ENCODE assay signal across 21 mouse cellular contexts in the genomic region with DNA sequence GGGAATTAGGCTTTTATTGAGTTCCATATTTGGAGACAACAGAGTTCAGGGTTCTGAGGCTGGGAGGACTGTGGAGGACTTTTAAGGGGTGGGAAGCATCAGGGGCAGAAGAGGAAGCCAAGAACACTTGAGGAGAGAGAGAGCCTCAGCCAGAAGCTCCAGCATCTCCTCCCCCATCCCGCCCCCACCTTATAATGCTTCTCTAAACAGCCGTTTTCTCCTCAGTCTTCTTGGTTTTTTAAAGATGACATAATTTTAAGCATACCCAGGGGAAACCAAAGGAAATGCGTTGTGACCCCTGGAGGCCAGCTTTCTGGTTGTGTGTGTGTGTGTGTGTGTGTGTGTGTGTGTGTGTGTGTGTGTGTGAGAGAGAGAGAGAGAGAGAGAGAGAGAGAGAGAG. TPM values are rescaled to one million over a fixed set of nuclear protein-coding genes. Genes with fewer than 3 reads are reported as not detected.
A peak's percentile ranks its signal among the peaks of the same experiment; 100 is the strongest.
DNase-seq lines count a peak whose midpoint lies in the region; ATAC-seq and TF ChIP-seq lines count a peak whose summit lies in the region.
"Had no signal": no experiment of that assay in that cellular context is flagged by ENCODE, and none has a peak within 500 bp of the region (broad histone marks: within the 10 kb centered on the region; RNA-seq: fewer than 3 reads in every experiment).

No protein-coding gene starts in this region.

- no peak for TF ChIP-seq CTCF in layer of hippocampus, adult 2 months (conservative IDR thresholded peaks at IDR 0.05)
- no peak for TF ChIP-seq CTCF in heart, postnatal 0 days (IDR thresholded peaks at IDR 0.05; ENCODE audit: low read depth)

- 30% methylated on average over 3 of the region's 3 CpGs for WGBS in heart, postnatal 0 days
- 36% methylated on average over 3 of the region's 3 CpGs for WGBS in stomach, embryonic 15.5 days

- no peak for ATAC-seq in heart, postnatal 0 days (ENCODE audit: insufficient read depth, low read depth)
- ATAC-seq in stomach, embryonic 15.5 days (ENCODE audit: insufficient read depth, low FRiP score, low read depth) = no peak
- ATAC-seq: forebrain, embryonic 13.5 days had no signal

- peaks cover 8% of the 10 kb centered on the region; the same call in 1 of the 2 replicates for H3K4me1 ChIP-seq in heart, postnatal 0 days (ENCODE audit: control insufficient read depth, insufficient read depth)
- peaks cover 13% of the 10 kb centered on the region; the same call in 1 of the 2 replicates for H3K4me1 ChIP-seq in stomach, embryonic 15.5 days

- no peaks in the 10 kb centered on the region for H3K36me3 ChIP-seq in heart, postnatal 0 days (replicated peaks; ENCODE audit: control insufficient read depth, insufficient read depth, low read length)
- H3K36me3 ChIP-seq in stomach, embryonic 15.5 days = no peaks in the 10 kb centered on the region
- H3K36me3 ChIP-seq: hindbrain, embryonic 10.5 days; midbrain, embryonic 12.5 days had no signal

- no peak overlapping the region for H3K4me3 ChIP-seq in layer of hippocampus, adult 2 months
- H3K4me3 ChIP-seq in heart, postnatal 0 days (ENCODE audit: low read depth, low read length) = no peak overlapping the region
- no peak overlapping the region for H3K4me3 ChIP-seq in stomach, embryonic 15.5 days (replicated peaks)
- H3K4me3 ChIP-seq: forebrain, embryonic 13.5 days; hindbrain, embryonic 10.5 days; midbrain, embryonic 12.5 days had no signal

- no peak overlapping the region for H3K9ac ChIP-seq in heart, postnatal 0 days (replicated peaks; ENCODE audit: low read depth, low read length)
- H3K9ac ChIP-seq in stomach, embryonic 15.5 days = no peak overlapping the region
- H3K9ac ChIP-seq: forebrain, embryonic 13.5 days; midbrain, embryonic 12.5 days had no signal

- no peak overlapping the region for H3K4me2 ChIP-seq in heart, postnatal 0 days (ENCODE audit: low read depth, low read length)
- H3K4me2 ChIP-seq in stomach, embryonic 15.5 days = no peak overlapping the region
- H3K4me2 ChIP-seq: forebrain, embryonic 13.5 days; midbrain, embryonic 12.5 days had no signal

- TF ChIP-seq EP300 in heart, postnatal 0 days (IDR thresholded peaks at IDR 0.05; ENCODE audit: low read depth) = no peak

- peak overlapping the region; percentile 18; the same call in 1 of the 2 replicates for H3K27ac ChIP-seq in layer of hippocampus, adult 2 months
- H3K27ac ChIP-seq in heart, postnatal 0 days (ENCODE audit: low read depth) = peak overlapping the region; percentile 92; the same call in 1 of the 2 replicates
- peak overlapping the region; percentile 71; the same call in 1 of the 2 replicates for H3K27ac ChIP-seq in stomach, embryonic 15.5 days
- H3K27ac ChIP-seq: forebrain, embryonic 13.5 days; hindbrain, embryonic 10.5 days; midbrain, embryonic 12.5 days had no signal

- DNase-seq in heart, adult 18-20 months = peak; percentile 36 to 41
- DNase-seq in heart, adult 8-10 months (ENCODE audit: low spot score) = no peak
- no peak for DNase-seq in layer of hippocampus, adult 2 months (ENCODE audit: low spot score in 2 of 2)
- DNase-seq in layer of hippocampus, adult 11-12 months (ENCODE audit: low spot score) = no peak
- DNase-seq in heart, postnatal 0 days (ENCODE audit: low spot score) = peak; percentile 33
- no peak for DNase-seq in urinary bladder, postnatal 10 days (ENCODE audit: low spot score)
- no peak for DNase-seq in frontal cortex, postnatal 25 days (ENCODE audit: low spot score in 2 of 2)
- DNase-seq: cerebellum, adult 2 months; left cerebral cortex, postnatal 4 days; lung, postnatal 36 days had no signal

- no peaks in the 10 kb centered on the region for H3K27me3 ChIP-seq in heart, postnatal 0 days (ENCODE audit: control insufficient read depth, insufficient read depth, low read length)
- no peaks in the 10 kb centered on the region for H3K27me3 ChIP-seq in stomach, embryonic 15.5 days (replicated peaks)

- H3K9me3 ChIP-seq in heart, postnatal 0 days (replicated peaks; ENCODE audit: control insufficient read depth, low read length) = no peaks in the 10 kb centered on the region
- no peaks in the 10 kb centered on the region for H3K9me3 ChIP-seq in stomach, embryonic 15.5 days
- H3K9me3 ChIP-seq: forebrain, embryonic 13.5 days; hindbrain, embryonic 10.5 days; midbrain, embryonic 12.5 days had no signal

RNA-seq across cellular contexts. Expression of a gene that starts 3.1 kb away (rescaled TPM):
- 10 to 100 TPM; 15.5 to 68.2 TPM for total RNA-seq in heart, adult 18-20 months (2021)
- 1 to 10 TPM; 1.4 to 5.5 (median 2.6) TPM for total RNA-seq in heart, adult 8-10 months (2022)
- 10 to 100 TPM; 21.4 to 24.7 TPM for total RNA-seq in layer of hippocampus, adult 2 months (2021)
- 6.0 and 21.6 TPM in 2 replicates for total RNA-seq in heart, postnatal 0 days (2014; rRNA removed; ENCODE audit: low replicate concordance)
- 0.14 and 0.25 TPM in 2 replicates for polyA plus RNA-seq in heart, postnatal 0 days (2015; fragmentation: Nextera tagmentation; extraction: Ambion mirVana)
- 0.34 and 0.90 TPM in 2 replicates for polyA plus RNA-seq in stomach, embryonic 15.5 days (2015; fragmentation: Nextera tagmentation; extraction: Ambion mirVana)
- polyA plus RNA-seq: liver, embryonic 16.5 days; midbrain, embryonic 12.5 days had no signal

RNA-seq across cellular contexts. Expression of a gene that starts 7.6 kb away (rescaled TPM):
- total RNA-seq in heart, adult 18-20 months (2021) = not detected
- not detected for total RNA-seq in heart, adult 8-10 months (2022)
- not detected for total RNA-seq in layer of hippocampus, adult 2 months (2021)
- total RNA-seq in heart, postnatal 0 days (2014; rRNA removed; ENCODE audit: low replicate concordance) = not detected in 2 replicates
- not detected in 2 replicates for polyA plus RNA-seq in heart, postnatal 0 days (2015; fragmentation: Nextera tagmentation; extraction: Ambion mirVana)
- polyA plus RNA-seq in stomach, embryonic 15.5 days (2015; fragmentation: Nextera tagmentation; extraction: Ambion mirVana) = not detected in 2 replicates
- total RNA-seq: adrenal gland, postnatal 4 days; gastrocnemius, adult 8-10 months; left cerebral cortex, postnatal 4 days; MEL had no signal
- polyA plus RNA-seq: C2C12; cerebellum, adult 2 months; forebrain, embryonic 13.5 days; liver, embryonic 16.5 days; midbrain, embryonic 12.5 days; neural tube, embryonic 11.5 days; spleen, adult 2 months had no signal

RNA-seq across cellular contexts. Expression of a gene that starts 9.8 kb away (rescaled TPM):
- 10 to 100 TPM; 17.5 to 41.5 TPM for total RNA-seq in heart, adult 18-20 months (2021)
- 1 to 10 TPM; 1.8 to 7.5 (median 3.6) TPM for total RNA-seq in heart, adult 8-10 months (2022)
- 10 to 100 TPM; 16.9 to 18.1 TPM for total RNA-seq in layer of hippocampus, adult 2 months (2021)
- total RNA-seq in heart, postnatal 0 days (2014; rRNA removed; ENCODE audit: low replicate concordance) = 8.2 and 10.2 TPM in 2 replicates
- 2.5 and 2.8 TPM in 2 replicates for polyA plus RNA-seq in heart, postnatal 0 days (2015; fragmentation: Nextera tagmentation; extraction: Ambion mirVana)
- polyA plus RNA-seq in stomach, embryonic 15.5 days (2015; fragmentation: Nextera tagmentation; extraction: Ambion mirVana) = 9.9 and 12.1 TPM in 2 replicates
- total RNA-seq: MEL had no signal

RNA-seq across cellular contexts. Expression of a gene that starts 10.4 kb away (rescaled TPM):
- 10 to 100 TPM in 1 of 2 experiments, 1 to 10 TPM in 1; 9.8 to 10.8 TPM for total RNA-seq in heart, adult 18-20 months (2021)
- total RNA-seq in heart, adult 8-10 months (2022) = 10 to 100 TPM in 2 of 4 experiments, 1 to 10 TPM in 2; 8.7 to 13.3 (median 11.0) TPM
- total RNA-seq in layer of hippocampus, adult 2 months (2021) = under 1 TPM; 0.44 to 0.49 TPM
- total RNA-seq in heart, postnatal 0 days (2014; rRNA removed; ENCODE audit: low replicate concordance) = 3.3 and 5.1 TPM in 2 replicates
- 1.6 and 1.8 TPM in 2 replicates for polyA plus RNA-seq in heart, postnatal 0 days (2015; fragmentation: Nextera tagmentation; extraction: Ambion mirVana)
- 0.49 and 0.89 TPM in 2 replicates for polyA plus RNA-seq in stomach, embryonic 15.5 days (2015; fragmentation: Nextera tagmentation; extraction: Ambion mirVana)

RNA-seq across cellular contexts. Expression of a gene that starts 19.5 kb away (rescaled TPM):
- total RNA-seq in heart, adult 18-20 months (2021) = 10 to 100 TPM; 16.3 to 18.0 TPM
- 10 to 100 TPM; 17.5 to 21.7 (median 17.9) TPM for total RNA-seq in heart, adult 8-10 months (2022)
- 10 to 100 TPM; 15.9 to 21.8 TPM for total RNA-seq in layer of hippocampus, adult 2 months (2021)
- total RNA-seq in heart, postnatal 0 days (2014; rRNA removed; ENCODE audit: low replicate concordance) = 23.1 and 43.3 TPM in 2 replicates
- 63.5 and 64.2 TPM in 2 replicates for polyA plus RNA-seq in heart, postnatal 0 days (2015; fragmentation: Nextera tagmentation; extraction: Ambion mirVana)
- polyA plus RNA-seq in stomach, embryonic 15.5 days (2015; fragmentation: Nextera tagmentation; extraction: Ambion mirVana) = 175 and 182 TPM in 2 replicates

Comparison
In these comparisons a context has a peak if more than half of its experiments do, and no peak if none do; other contexts are left out.
1. DNase-seq: peak in heart, adult 18-20 months (2 of 2) and heart, postnatal 0 days (single experiment); none in heart, adult 8-10 months (single experiment), layer of hippocampus, adult 2 months (0 of 2), layer of hippocampus, adult 11-12 months (single experiment), urinary bladder, postnatal 10 days (single experiment) and frontal cortex, postnatal 25 days (0 of 2).
2. H3K27ac ChIP-seq: peak in every context shown above with its lines; median percentile 92 in heart, postnatal 0 days; 71 in stomach, embryonic 15.5 days; 18 in layer of hippocampus, adult 2 months.